Mouse (Mus musculus) v-Abl transformed pro-B cells (cell line): ENCODE measurements around the gene Zfp184.

Experiments used
- in situ Hi-C, 2 experiments: fragments of 400-800 bp; cut with MboI; formaldehyde crosslinking; loops; one replicate each; pipeline ENCODE4 v1.15.1; 2025; ENCODE audit not compliant: unreplicated experiment in 2 of 2

The Zfp184 gene

GRCm38 (mm10) chr13:21974221-21974725 lies 29.4 kb downstream of the Zfp184 start:
- in situ Hi-C loops: loop anchor here (5.0 kb wide), 1 partner anchor 48 kb away; no protein-coding TSS in a partner anchor

- in situ Hi-C loops: loop anchor here (5.0 kb wide), 1 partner anchor 47 kb away; no protein-coding TSS in a partner anchor
Measured at GRCm38 (mm10) chr13:21974726-21975473, 30.0 kb downstream of the Zfp184 start.

GRCm38 (mm10) chr13:21980981-21981802 lies 36.3 kb downstream of the Zfp184 start, which contains the start of gene Pom121l2:
TSS of gene Pom121l2 (plus strand) at chr13:21981194.
- in situ Hi-C loops: no loop called here

- in situ Hi-C loops: no loop called here
Measured at GRCm38 (mm10) chr13:21981803-21982193, 36.9 kb downstream of the Zfp184 start.

GRCm38 (mm10) chr13:21984486-21984885 lies 39.6 kb downstream of the Zfp184 start:
- in situ Hi-C loops: no loop called here

GRCm38 (mm10) chr13:21992550-21992949 lies 47.7 kb downstream of the Zfp184 start:
- in situ Hi-C loops: no loop called here

GRCm38 (mm10) chr13:21993957-21994738 lies 49.3 kb downstream of the Zfp184 start:
- in situ Hi-C loops: no loop called here

- in situ Hi-C loops: no loop called here
Measured at GRCm38 (mm10) chr13:21994896-21995295, 50.0 kb downstream of the Zfp184 start.

- in situ Hi-C loops: no loop called here
Measured at GRCm38 (mm10) chr13:21995331-21995914, 50.5 kb downstream of the Zfp184 start.

GRCm38 (mm10) chr13:21996101-21996839 lies 51.4 kb downstream of the Zfp184 start:
- in situ Hi-C loops: no loop called here

- in situ Hi-C loops: no loop called here
Measured at GRCm38 (mm10) chr13:21996840-21997185, 51.9 kb downstream of the Zfp184 start.

- in situ Hi-C loops: no loop called here
Measured at GRCm38 (mm10) chr13:21997201-21997820, 52.4 kb downstream of the Zfp184 start.

- in situ Hi-C loops: no loop called here
Measured at GRCm38 (mm10) chr13:21997821-21998220, 52.9 kb downstream of the Zfp184 start.

- in situ Hi-C loops: no loop called here
Measured at GRCm38 (mm10) chr13:21998412-21998811, 53.5 kb downstream of the Zfp184 start.

GRCm38 (mm10) chr13:21999147-21999546 lies 54.3 kb downstream of the Zfp184 start:
- in situ Hi-C loops: no loop called here

- in situ Hi-C loops: no loop called here
Measured at GRCm38 (mm10) chr13:22001346-22001745, 56.5 kb downstream of the Zfp184 start.

GRCm38 (mm10) chr13:22001823-22002222 lies 56.9 kb downstream of the Zfp184 start:
- in situ Hi-C loops: no loop called here

GRCm38 (mm10) chr13:22005605-22006333 lies 60.9 kb downstream of the Zfp184 start:
- in situ Hi-C loops: no loop called here
